Mouse (Mus musculus): ENCODE measurements at regions not wholly inside any gene's neighbourhood (a gene's known extent, or its start where the extent isn't known, plus 50 kb on each side); places are given as distances from the start of the nearest gene placed in this dataset.

GRCm38 (mm10) chr3:73435241-73435640 is 273.0 kb downstream of the Bche start:
- H3K36me3 ChIP-seq (ENCODE audit: insufficient read depth, low read length): peaks cover 15% of the 10 kb centered on the region
- no peak for TF ChIP-seq POU5F1 (IDR thresholded peaks at IDR 0.05; ENCODE audit: borderline replicate concordance, low read length)
- no peak for TF ChIP-seq NANOG (IDR thresholded peaks at IDR 0.05; ENCODE audit: borderline replicate concordance, low read length)
- no peak for TF ChIP-seq CTCF (conservative IDR thresholded peaks at IDR 0.05; ENCODE audit: low read length)

GRCm38 (mm10) chr3:73434331-73434730 is 273.9 kb downstream of the Bche start:
- Histone ChIP-seq H3K36me3 (ENCODE audit: insufficient read depth, low read length) (peaks cover 15% of the 10 kb centered on the region), H3K27me3 (ENCODE audit: insufficient read depth, low read length) (no peaks in the 10 kb centered on the region), H3K9me3 (ENCODE audit: low read length) (peaks cover 29% of the 10 kb centered on the region), H3K4me3 (replicated peaks; ENCODE audit: low read length) (no peak overlapping the region), H3K4me1 (replicated peaks; ENCODE audit: low read depth, low read length) (no peaks in the 10 kb centered on the region)
- TF ChIP-seq CTCF (conservative IDR thresholded peaks at IDR 0.05; ENCODE audit: low read length) (no peak), NANOG (IDR thresholded peaks at IDR 0.05; ENCODE audit: borderline replicate concordance, low read length) (peak; percentile 88), POU5F1 (IDR thresholded peaks at IDR 0.05; ENCODE audit: borderline replicate concordance, low read length) (no peak)

More at GRCm38 (mm10) chr3:73435241-73435640, 273.0 kb downstream of the Bche start:
- peaks cover 29% of the 10 kb centered on the region for H3K9me3 ChIP-seq (ENCODE audit: low read length)
- no peaks in the 10 kb centered on the region for H3K4me1 ChIP-seq (replicated peaks; ENCODE audit: low read depth, low read length)
- H3K4me3 ChIP-seq (replicated peaks; ENCODE audit: low read length): no peak overlapping the region
- no peaks in the 10 kb centered on the region for H3K27me3 ChIP-seq (ENCODE audit: insufficient read depth, low read length)

GRCm38 (mm10) chr3:73409929-73410522 is 298.2 kb downstream of the Bche start:
- TF ChIP-seq POU5F1 (IDR thresholded peaks at IDR 0.05; ENCODE audit: borderline replicate concordance, low read length) (no peak), NANOG (IDR thresholded peaks at IDR 0.05; ENCODE audit: borderline replicate concordance, low read length) (no peak), CTCF (conservative IDR thresholded peaks at IDR 0.05; ENCODE audit: low read length) (no peak)
- Histone ChIP-seq H3K4me1 (replicated peaks; ENCODE audit: low read depth, low read length) (no peaks in the 10 kb centered on the region), H3K4me3 (replicated peaks; ENCODE audit: low read length) (no peak overlapping the region), H3K36me3 (ENCODE audit: insufficient read depth, low read length) (no peaks in the 10 kb centered on the region), H3K9me3 (ENCODE audit: low read length) (no peaks in the 10 kb centered on the region), H3K27me3 (ENCODE audit: insufficient read depth, low read length) (no peaks in the 10 kb centered on the region)

GRCm38 (mm10) chr3:73401395-73401794 is 306.8 kb downstream of the Bche start:
- no peaks in the 10 kb centered on the region for H3K27me3 ChIP-seq (ENCODE audit: insufficient read depth, low read length)
- TF ChIP-seq NANOG (IDR thresholded peaks at IDR 0.05; ENCODE audit: borderline replicate concordance, low read length) (no peak), POU5F1 (IDR thresholded peaks at IDR 0.05; ENCODE audit: borderline replicate concordance, low read length) (no peak), CTCF (conservative IDR thresholded peaks at IDR 0.05; ENCODE audit: low read length) (no peak)
- H3K4me1 ChIP-seq (replicated peaks; ENCODE audit: low read depth, low read length): no peaks in the 10 kb centered on the region
- no peaks in the 10 kb centered on the region for H3K9me3 ChIP-seq (ENCODE audit: low read length)
- no peaks in the 10 kb centered on the region for H3K36me3 ChIP-seq (ENCODE audit: insufficient read depth, low read length)
- H3K4me3 ChIP-seq (replicated peaks; ENCODE audit: low read length): no peak overlapping the region

GRCm38 (mm10) chr3:73395808-73396207 is 312.4 kb downstream of the Bche start:
- Histone ChIP-seq H3K27me3 (ENCODE audit: insufficient read depth, low read length) (no peaks in the 10 kb centered on the region), H3K36me3 (ENCODE audit: insufficient read depth, low read length) (no peaks in the 10 kb centered on the region), H3K4me3 (replicated peaks; ENCODE audit: low read length) (no peak overlapping the region), H3K9me3 (ENCODE audit: low read length) (no peaks in the 10 kb centered on the region), H3K4me1 (replicated peaks; ENCODE audit: low read depth, low read length) (no peaks in the 10 kb centered on the region)
- TF ChIP-seq NANOG (IDR thresholded peaks at IDR 0.05; ENCODE audit: borderline replicate concordance, low read length) (no peak), POU5F1 (IDR thresholded peaks at IDR 0.05; ENCODE audit: borderline replicate concordance, low read length) (no peak), CTCF (conservative IDR thresholded peaks at IDR 0.05; ENCODE audit: low read length) (no peak)

- Histone ChIP-seq H3K4me1 (replicated peaks; ENCODE audit: low read depth, low read length) (no peaks in the 10 kb centered on the region), H3K36me3 (ENCODE audit: insufficient read depth, low read length) (no peaks in the 10 kb centered on the region), H3K27me3 (ENCODE audit: insufficient read depth, low read length) (no peaks in the 10 kb centered on the region), H3K9me3 (ENCODE audit: low read length) (no peaks in the 10 kb centered on the region), H3K4me3 (replicated peaks; ENCODE audit: low read length) (no peak overlapping the region)
- TF ChIP-seq CTCF (conservative IDR thresholded peaks at IDR 0.05; ENCODE audit: low read length): no peak
- no peak for TF ChIP-seq NANOG (IDR thresholded peaks at IDR 0.05; ENCODE audit: borderline replicate concordance, low read length)
Measured at GRCm38 (mm10) chr3:73389722-73390651, 318.2 kb downstream of the Bche start.

- TF ChIP-seq POU5F1 (IDR thresholded peaks at IDR 0.05; ENCODE audit: borderline replicate concordance, low read length) (no peak), CTCF (conservative IDR thresholded peaks at IDR 0.05; ENCODE audit: low read length) (no peak), NANOG (IDR thresholded peaks at IDR 0.05; ENCODE audit: borderline replicate concordance, low read length) (no peak)
- Histone ChIP-seq H3K4me3 (replicated peaks; ENCODE audit: low read length) (no peak overlapping the region), H3K27me3 (ENCODE audit: insufficient read depth, low read length) (no peaks in the 10 kb centered on the region), H3K9me3 (ENCODE audit: low read length) (no peaks in the 10 kb centered on the region), H3K4me1 (replicated peaks; ENCODE audit: low read depth, low read length) (no peaks in the 10 kb centered on the region), H3K36me3 (ENCODE audit: insufficient read depth, low read length) (no peaks in the 10 kb centered on the region)
Measured at GRCm38 (mm10) chr3:73354861-73355496, 297.4 kb upstream of the Slitrk3 start.

GRCm38 (mm10) chr3:73343199-73343598 is 285.6 kb upstream of the Slitrk3 start:
- H3K4me3 ChIP-seq (replicated peaks; ENCODE audit: low read length): no peak overlapping the region
- no peak for TF ChIP-seq NANOG (IDR thresholded peaks at IDR 0.05; ENCODE audit: borderline replicate concordance, low read length)
- no peak for TF ChIP-seq CTCF (conservative IDR thresholded peaks at IDR 0.05; ENCODE audit: low read length)
- TF ChIP-seq POU5F1 (IDR thresholded peaks at IDR 0.05; ENCODE audit: borderline replicate concordance, low read length): no peak
- H3K36me3 ChIP-seq (ENCODE audit: insufficient read depth, low read length): no peaks in the 10 kb centered on the region
- no peaks in the 10 kb centered on the region for H3K4me1 ChIP-seq (replicated peaks; ENCODE audit: low read depth, low read length)
- H3K9me3 ChIP-seq (ENCODE audit: low read length): no peaks in the 10 kb centered on the region
- no peaks in the 10 kb centered on the region for H3K27me3 ChIP-seq (ENCODE audit: insufficient read depth, low read length)
